Mouse (Mus musculus) midbrain, embryonic 14.5 days (tissue): ENCODE measurements around the gene Gif. TPM values are rescaled to one million over a fixed set of nuclear protein-coding genes. Genes with fewer than 3 reads are reported as not detected.

Experiments used
- ATAC-seq: fragments of 200-750 bp; cut with Nextera tagmentation; 2 replicates; pipeline ENCODE4 v1.8.0; 2017; ENCODE audit warnings: moderate number of reproducible peaks, moderate library complexity; ENCODE audit not compliant: low FRiP score, low TSS enrichment
- DNase-seq: peaks from one replicate; pipeline ENCODE4 v3.0.0-alpha.2; 2015
- H3K27ac ChIP-seq: fragments of 300-500 bp; sonication (generic); replicated peaks from 2 replicates; pipeline ENCODE4 v1.5.1; 2014; ENCODE audit warnings: mild to moderate bottlenecking, low read depth, low read length, moderate library complexity
- H3K27me3 ChIP-seq: fragments of 300-500 bp; sonication (generic); 2 replicates; pipeline ENCODE4 v1.6.1; 2014; ENCODE audit warnings: low read length, control low read depth, mixed read lengths; ENCODE audit not compliant: control insufficient read depth, insufficient read depth
- H3K36me3 ChIP-seq: fragments of 300-500 bp; sonication (generic); 2 replicates; pipeline ENCODE4 v1.6.1; 2014; ENCODE audit warnings: low read length, control low read depth; ENCODE audit not compliant: control insufficient read depth, insufficient read depth
- H3K4me1 ChIP-seq: fragments of 300-500 bp; sonication (generic); 2 replicates; pipeline ENCODE4 v1.6.1; 2014; ENCODE audit warnings: mild to moderate bottlenecking, antibody characterized with exemption, low read length, control low read depth; ENCODE audit not compliant: control insufficient read depth, insufficient read depth
- H3K4me2 ChIP-seq: fragments of 300-500 bp; sonication (generic); 2 replicates; pipeline ENCODE4 v1.6.1; 2014; ENCODE audit warnings: mild to moderate bottlenecking, low read length, moderate library complexity
- H3K4me3 ChIP-seq: fragments of 300-500 bp; sonication (generic); replicated peaks from 2 replicates; pipeline ENCODE4 v1.5.1; 2014; ENCODE audit warnings: low read depth, low read length
- H3K9ac ChIP-seq: fragments of 300-500 bp; sonication (generic); replicated peaks from 2 replicates; pipeline ENCODE4 v1.6.1; 2014; ENCODE audit warnings: mild to moderate bottlenecking, low read length, moderate library complexity
- H3K9me3 ChIP-seq: fragments of 300-500 bp; sonication (generic); 2 replicates; pipeline ENCODE4 v1.6.1; 2016; ENCODE audit warnings: low read length, control low read depth, mixed read lengths; ENCODE audit not compliant: control insufficient read depth
- WGBS: fragments of 180-500 bp; shearing (Covaris S2); extraction: QIAGEN DNeasy Blood & Tissue Kit; methylation state at CpG from one replicate; pipeline ENCODE4 v1.1.7; 2014; 5-methylcytosine and 5-hydroxymethylcytosine counted together
- polyA plus RNA-seq: library from polyadenylated mRNA; unstranded; fragments of >200 nt; fragmentation: Nextera tagmentation; extraction: Ambion mirVana; gene quantifications from 2 replicates; pipeline ENCODE4 v1.2.1, GENCODE M21; 2014

Gene Gif
- polyA plus RNA-seq, 1 experiment from 2014 or later: not detected

GRCm38 (mm10) chr19:11785409-11786154, 38.2 kb downstream of the Gif start:
- Histone ChIP-seq H3K9me3 (no peaks in the 10 kb centered on the region), H3K9ac (no peak overlapping the region), H3K27me3 (no peaks in the 10 kb centered on the region), H3K36me3 (peaks cover 12% of the 10 kb centered on the region), H3K4me2 (no peak overlapping the region), H3K4me3 (no peak overlapping the region), H3K4me1 (no peaks in the 10 kb centered on the region), H3K27ac (no peak overlapping the region)
- WGBS: 94% methylated on average over 14 of the region's 14 CpGs
- no peak for DNase-seq
- no peak for ATAC-seq

- H3K9me3 ChIP-seq: no peaks in the 10 kb centered on the region
- no peak overlapping the region for H3K27ac ChIP-seq
- DNase-seq: no peak
- H3K4me3 ChIP-seq: no peak overlapping the region
- H3K4me1 ChIP-seq: no peaks in the 10 kb centered on the region
- WGBS: 93% methylated on average over 6 of the region's 6 CpGs
- no peak overlapping the region for H3K9ac ChIP-seq
- H3K4me2 ChIP-seq: no peak overlapping the region
- no peak for ATAC-seq
- no peaks in the 10 kb centered on the region for H3K27me3 ChIP-seq
- peaks cover 12% of the 10 kb centered on the region for H3K36me3 ChIP-seq
These were observed 40.5 kb downstream of the Gif start for GRCm38 (mm10) chr19:11787826-11788225.

- H3K9ac ChIP-seq: no peak overlapping the region
- WGBS: 93% methylated on average over 6 of the region's 6 CpGs
- no peak overlapping the region for H3K4me3 ChIP-seq
- no peak for DNase-seq
- no peaks in the 10 kb centered on the region for H3K27me3 ChIP-seq
- H3K4me2 ChIP-seq: no peak overlapping the region
- H3K4me1 ChIP-seq: no peaks in the 10 kb centered on the region
- H3K36me3 ChIP-seq: peaks cover 12% of the 10 kb centered on the region
- no peak for ATAC-seq
- H3K9me3 ChIP-seq: no peaks in the 10 kb centered on the region
- no peak overlapping the region for H3K27ac ChIP-seq
These were observed 41.5 kb downstream of the Gif start for GRCm38 (mm10) chr19:11788876-11789275.

DNA sequence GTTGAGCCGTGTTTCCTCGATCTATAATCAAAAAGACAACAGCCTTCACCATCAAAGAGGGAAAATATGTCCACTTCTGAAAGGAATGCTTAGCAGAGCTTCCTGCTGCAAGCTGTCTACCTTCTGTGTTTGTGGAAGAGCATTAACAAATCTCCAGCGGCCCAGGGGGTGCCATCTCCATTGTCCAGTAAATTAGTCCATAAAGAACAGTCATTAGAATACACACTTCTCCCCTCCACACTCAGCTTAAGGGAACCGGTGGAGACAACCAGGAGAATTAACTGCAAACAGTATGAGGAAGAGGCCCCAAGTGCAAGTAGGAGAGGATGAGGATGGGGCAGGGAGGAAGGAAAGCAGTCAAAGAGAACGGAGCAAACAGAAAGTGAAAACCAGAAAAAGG, 44.5 kb downstream of the Gif start:
- WGBS: 82% methylated on average over 5 of the region's 5 CpGs
- DNase-seq (no peak), ATAC-seq (no peak)
- no peaks in the 10 kb centered on the region for H3K27me3 ChIP-seq
- H3K27ac ChIP-seq: no peak overlapping the region
- no peak overlapping the region for H3K4me3 ChIP-seq
- no peaks in the 10 kb centered on the region for H3K9me3 ChIP-seq
- peaks cover 5% of the 10 kb centered on the region for H3K36me3 ChIP-seq
- no peaks in the 10 kb centered on the region for H3K4me1 ChIP-seq
- no peak overlapping the region for H3K9ac ChIP-seq
- no peak overlapping the region for H3K4me2 ChIP-seq

DNA sequence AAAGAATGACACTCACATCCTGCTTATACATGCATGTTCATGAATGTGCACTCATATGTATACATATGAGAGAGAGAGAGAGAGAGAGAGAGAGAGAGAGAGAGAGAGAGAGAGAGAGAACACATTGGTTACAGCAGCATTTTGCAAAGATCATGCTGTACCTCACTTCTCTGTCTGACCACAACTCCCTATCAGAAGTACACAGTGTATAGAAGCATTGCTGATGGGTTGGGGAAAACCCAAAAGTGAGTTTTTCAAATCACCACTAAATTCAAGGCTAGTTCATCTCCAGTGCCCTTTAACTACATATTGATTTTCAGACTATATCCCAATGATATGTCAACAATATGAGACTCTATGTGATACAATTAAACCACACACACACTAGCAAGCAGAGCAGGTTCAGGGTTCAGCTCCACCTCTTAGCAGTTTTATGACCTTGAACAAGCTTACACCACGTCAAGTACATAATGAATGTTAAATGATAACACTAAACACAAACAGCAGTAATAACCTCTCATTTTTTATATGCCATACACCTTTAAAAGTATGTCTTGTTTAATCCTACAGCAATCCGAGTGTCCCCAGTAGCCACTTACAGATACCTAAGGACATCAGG, 46.5 kb downstream of the Gif start:
- Histone ChIP-seq H3K27ac (no peak overlapping the region), H3K9me3 (no peaks in the 10 kb centered on the region), H3K9ac (no peak overlapping the region), H3K4me1 (no peaks in the 10 kb centered on the region), H3K4me2 (no peak overlapping the region), H3K4me3 (no peak overlapping the region), H3K36me3 (no peaks in the 10 kb centered on the region; the same call in 1 of the 2 replicates), H3K27me3 (no peaks in the 10 kb centered on the region)
- WGBS: 86% methylated on average over 2 of the region's 2 CpGs
- DNase-seq (no peak), ATAC-seq (no peak)

GRCm38 (mm10) chr19:11794447-11794846, 47.1 kb downstream of the Gif start:
- no peak overlapping the region for H3K9ac ChIP-seq
- H3K4me1 ChIP-seq: no peaks in the 10 kb centered on the region
- H3K9me3 ChIP-seq: no peaks in the 10 kb centered on the region
- H3K36me3 ChIP-seq: no peaks in the 10 kb centered on the region
- no peak for ATAC-seq
- no peak overlapping the region for H3K27ac ChIP-seq
- no peak overlapping the region for H3K4me3 ChIP-seq
- 91% methylated on average over 6 of the region's 6 CpGs for WGBS
- no peak overlapping the region for H3K4me2 ChIP-seq
- DNase-seq: no peak
- H3K27me3 ChIP-seq: no peaks in the 10 kb centered on the region

DNA sequence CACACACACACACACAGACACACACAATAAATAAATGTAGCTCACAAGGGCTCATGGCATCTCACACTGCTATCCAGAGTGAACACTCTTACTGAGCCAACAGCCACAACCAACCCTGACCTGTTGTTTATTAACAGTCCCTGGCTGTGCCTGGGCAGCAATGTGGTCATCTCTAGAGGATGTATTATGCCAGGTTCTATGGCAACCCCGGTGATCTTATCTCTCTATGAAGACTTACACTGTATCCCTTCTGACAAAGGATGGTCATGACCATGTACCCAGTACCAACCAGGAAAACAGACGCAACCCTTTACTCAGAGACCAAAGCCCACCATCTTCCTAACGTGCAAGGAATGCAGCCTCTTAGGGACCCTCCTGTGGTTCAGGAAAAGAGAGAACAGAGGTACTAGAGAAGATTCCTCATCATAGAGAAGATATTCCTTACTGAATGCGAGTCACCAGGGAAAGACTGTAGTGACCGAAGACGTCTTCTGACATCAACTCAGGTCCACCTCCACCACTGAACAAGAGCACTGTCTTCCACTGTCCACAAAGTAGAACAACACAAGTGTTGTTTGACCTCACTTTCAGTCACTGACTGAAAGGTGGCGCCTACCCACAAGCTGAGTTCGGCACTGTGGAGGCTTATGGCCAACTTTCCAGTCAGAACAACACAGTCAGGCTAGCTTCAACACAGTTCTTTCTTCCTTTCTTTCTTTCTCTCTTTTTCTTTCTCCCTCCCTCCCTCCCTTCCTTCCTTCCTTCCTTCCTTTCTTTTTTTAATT, 53.4 kb downstream of the Gif start:
- no peak for DNase-seq
- Histone ChIP-seq H3K4me3 (no peak overlapping the region), H3K4me1 (no peaks in the 10 kb centered on the region), H3K9ac (no peak overlapping the region), H3K9me3 (no peaks in the 10 kb centered on the region), H3K36me3 (no peaks in the 10 kb centered on the region), H3K4me2 (no peak overlapping the region), H3K27me3 (no peaks in the 10 kb centered on the region), H3K27ac (no peak overlapping the region)
- WGBS: 75% methylated on average over 8 of the region's 8 CpGs
- ATAC-seq: no peak

- no peak for ATAC-seq
- no peak overlapping the region for H3K27ac ChIP-seq
- no peak overlapping the region for H3K4me2 ChIP-seq
- 71% methylated on average over 1 of the region's 1 CpGs for WGBS
- H3K9ac ChIP-seq: no peak overlapping the region
- H3K9me3 ChIP-seq: no peaks in the 10 kb centered on the region
- no peaks in the 10 kb centered on the region for H3K27me3 ChIP-seq
- no peak overlapping the region for H3K4me3 ChIP-seq
- H3K36me3 ChIP-seq: no peaks in the 10 kb centered on the region
- no peak for DNase-seq
- H3K4me1 ChIP-seq: no peaks in the 10 kb centered on the region
These were observed 57.1 kb downstream of the Gif start for GRCm38 (mm10) chr19:11804423-11804822.
